27 mouse cellular contexts compared by ENCODE assay signal in genomic region chr8:12500291-12500690, GRCm38 (mm10).
DNase-seq lines count a peak whose midpoint lies in the region; ATAC-seq and TF ChIP-seq lines count a peak whose summit lies in the region.
"Had no signal": no experiment of that assay in that cellular context is flagged by ENCODE, and none has a peak within 500 bp of the region (broad histone marks: within the 10 kb centered on the region; RNA-seq: fewer than 3 reads in every experiment).

No protein-coding gene starts in this region.

- no peaks in the 10 kb centered on the region for H3K27me3 ChIP-seq in forebrain, embryonic 14.5 days (replicated peaks; ENCODE audit: control insufficient read depth, insufficient read depth, low read length)
- H3K27me3 ChIP-seq in forebrain, embryonic 15.5 days: no peaks in the 10 kb centered on the region
- H3K27me3 ChIP-seq in midbrain, embryonic 10.5 days (ENCODE audit: low read depth, poor library complexity, severe bottlenecking): peaks cover 79% of the 10 kb centered on the region
- H3K27me3 ChIP-seq in midbrain, embryonic 16.5 days (ENCODE audit: control insufficient read depth, insufficient read depth, low read depth, low read length): peaks cover 3% of the 10 kb centered on the region
- no peaks in the 10 kb centered on the region for H3K27me3 ChIP-seq in ES-Bruce4 (ENCODE audit: control insufficient read depth, insufficient read depth, low read length, poor library complexity, severe bottlenecking)

- H3K4me1 ChIP-seq in forebrain, embryonic 14.5 days (ENCODE audit: control insufficient read depth, insufficient read depth, low read length): peaks cover 33% of the 10 kb centered on the region
- H3K4me1 ChIP-seq in forebrain, embryonic 15.5 days: peaks cover 53% of the 10 kb centered on the region
- H3K4me1 ChIP-seq in midbrain, embryonic 10.5 days: peaks cover 93% of the 10 kb centered on the region
- H3K4me1 ChIP-seq in midbrain, embryonic 16.5 days (ENCODE audit: control insufficient read depth, insufficient read depth, low read length): peaks cover 10% of the 10 kb centered on the region
- peaks cover 16% of the 10 kb centered on the region for H3K4me1 ChIP-seq in ES-Bruce4 (ENCODE audit: control insufficient read depth, insufficient read depth, low read length)

- no peaks in the 10 kb centered on the region for H3K9me3 ChIP-seq in forebrain, embryonic 14.5 days (replicated peaks; ENCODE audit: control insufficient read depth, low read length)
- H3K9me3 ChIP-seq in forebrain, embryonic 15.5 days: no peaks in the 10 kb centered on the region
- no peaks in the 10 kb centered on the region for H3K9me3 ChIP-seq in midbrain, embryonic 10.5 days (replicated peaks)
- no peaks in the 10 kb centered on the region for H3K9me3 ChIP-seq in midbrain, embryonic 16.5 days (replicated peaks; ENCODE audit: control insufficient read depth, low read length, poor library complexity, severe bottlenecking)
- H3K9me3 ChIP-seq in ES-Bruce4 (replicated peaks; ENCODE audit: control insufficient read depth, insufficient read depth, low read length, poor library complexity, severe bottlenecking): no peaks in the 10 kb centered on the region
- H3K9me3 ChIP-seq: embryonic facial prominence, embryonic 12.5 days; embryonic facial prominence, embryonic 15.5 days; forebrain, embryonic 13.5 days; heart, embryonic 12.5 days; heart, embryonic 15.5 days; hindbrain, embryonic 15.5 days had no signal

- 35% methylated on average over 3 of the region's 3 CpGs for WGBS in forebrain, embryonic 14.5 days
- 40% methylated on average over 3 of the region's 3 CpGs for WGBS in forebrain, embryonic 15.5 days
- WGBS in midbrain, embryonic 10.5 days: 37% methylated on average over 3 of the region's 3 CpGs
- WGBS in midbrain, embryonic 16.5 days: 43% methylated on average over 3 of the region's 3 CpGs

- TF ChIP-seq CTCF in ES-Bruce4 (IDR thresholded peaks at IDR 0.05; ENCODE audit: low read depth, low read length): no peak

- peak; percentile 39 for DNase-seq in embryo, embryonic 10 days (ENCODE audit: low spot score)
- no peak for DNase-seq in embryo, embryonic 11 days
- DNase-seq in forebrain, embryonic 14.5 days (ENCODE audit: low spot score): no peak
- no peak for DNase-seq in midbrain, embryonic 10.5 days (ENCODE audit: low spot score)
- DNase-seq in adrenal gland, adult 18-20 months (ENCODE audit: low spot score in 2 of 2): no peak
- DNase-seq: adrenal gland, postnatal 10 days; adrenal gland, postnatal 36 days; B cell, adult 2 months; cerebellum, adult 11 months; cerebellum, adult 2 months; cerebellum, adult 9-11 months; cerebellum, postnatal 36 days; gastrocnemius, adult 2 months; gastrocnemius, postnatal 14 days; heart, adult 11 months; heart, postnatal 10 days; heart, postnatal 36 days had no signal

- no peak for ATAC-seq in forebrain, embryonic 14.5 days
- ATAC-seq in forebrain, embryonic 15.5 days (replicated peaks): no peak
- ATAC-seq in midbrain, embryonic 16.5 days: no peak
- ATAC-seq: forebrain, embryonic 13.5 days; intestine, postnatal 0 days had no signal

- H3K9ac ChIP-seq in forebrain, embryonic 14.5 days (ENCODE audit: low read length): no peak overlapping the region
- H3K9ac ChIP-seq in forebrain, embryonic 15.5 days (replicated peaks): no peak overlapping the region
- H3K9ac ChIP-seq in midbrain, embryonic 16.5 days (ENCODE audit: low read depth, low read length): no peak overlapping the region
- no peak overlapping the region for H3K9ac ChIP-seq in ES-Bruce4 (ENCODE audit: low read depth, poor library complexity, severe bottlenecking)
- H3K9ac ChIP-seq: embryonic facial prominence, embryonic 12.5 days; embryonic facial prominence, embryonic 15.5 days; forebrain, embryonic 13.5 days; heart, embryonic 12.5 days; heart, embryonic 15.5 days; hindbrain, embryonic 15.5 days had no signal

- H3K27ac ChIP-seq in forebrain, embryonic 14.5 days (ENCODE audit: low read depth, low read length): 0 out of 2 replicates have a peak overlapping the region, but pooled peaks have one; percentile 21
- H3K27ac ChIP-seq in forebrain, embryonic 15.5 days (replicated peaks): no peak overlapping the region
- peak overlapping the region; percentile 56 for H3K27ac ChIP-seq in midbrain, embryonic 10.5 days (replicated peaks)
- H3K27ac ChIP-seq in midbrain, embryonic 16.5 days (ENCODE audit: low read length): no peak overlapping the region
- H3K27ac ChIP-seq in ES-Bruce4 (ENCODE audit: insufficient read depth, low read length): peak overlapping the region; percentile 39; the same call in 1 of the 2 replicates
- H3K27ac ChIP-seq: embryonic facial prominence, embryonic 12.5 days; embryonic facial prominence, embryonic 15.5 days; forebrain, embryonic 13.5 days; gastrocnemius, adult 2 months; heart, embryonic 15.5 days; hindbrain, embryonic 15.5 days had no signal

- TF ChIP-seq EP300 in ES-Bruce4 (IDR thresholded peaks at IDR 0.05; ENCODE audit: insufficient read depth, low read depth, low read length): no peak

- H3K4me2 ChIP-seq in forebrain, embryonic 14.5 days (ENCODE audit: low read length): no peak overlapping the region
- no peak overlapping the region for H3K4me2 ChIP-seq in forebrain, embryonic 15.5 days (replicated peaks)
- no peak overlapping the region for H3K4me2 ChIP-seq in midbrain, embryonic 16.5 days (ENCODE audit: low read length)
- H3K4me2 ChIP-seq: embryonic facial prominence, embryonic 12.5 days; embryonic facial prominence, embryonic 15.5 days; forebrain, embryonic 13.5 days; heart, embryonic 12.5 days; heart, embryonic 15.5 days; hindbrain, embryonic 15.5 days had no signal

- H3K36me3 ChIP-seq in forebrain, embryonic 14.5 days (ENCODE audit: control insufficient read depth, insufficient read depth, low read length): no peaks in the 10 kb centered on the region
- H3K36me3 ChIP-seq in forebrain, embryonic 15.5 days: no peaks in the 10 kb centered on the region
- no peaks in the 10 kb centered on the region for H3K36me3 ChIP-seq in midbrain, embryonic 10.5 days
- no peaks in the 10 kb centered on the region for H3K36me3 ChIP-seq in midbrain, embryonic 16.5 days (ENCODE audit: control insufficient read depth, insufficient read depth, low read length)
- no peaks in the 10 kb centered on the region for H3K36me3 ChIP-seq in ES-Bruce4 (ENCODE audit: control insufficient read depth, insufficient read depth, low read length, poor library complexity, severe bottlenecking)
- H3K36me3 ChIP-seq: embryonic facial prominence, embryonic 12.5 days; embryonic facial prominence, embryonic 15.5 days; heart, embryonic 12.5 days; heart, embryonic 15.5 days; hindbrain, embryonic 15.5 days had no signal

- no peak for TF ChIP-seq POLR2A in ES-Bruce4 (IDR thresholded peaks at IDR 0.05; ENCODE audit: insufficient read depth, low read length)

- no peak overlapping the region for H3K4me3 ChIP-seq in forebrain, embryonic 14.5 days (ENCODE audit: low read depth, low read length)
- no peak overlapping the region for H3K4me3 ChIP-seq in forebrain, embryonic 15.5 days
- no peak overlapping the region for H3K4me3 ChIP-seq in midbrain, embryonic 10.5 days
- no peak overlapping the region for H3K4me3 ChIP-seq in midbrain, embryonic 16.5 days (ENCODE audit: low read depth, low read length)
- H3K4me3 ChIP-seq in ES-Bruce4 (ENCODE audit: low read depth, low read length): no peak overlapping the region
- H3K4me3 ChIP-seq: embryonic facial prominence, embryonic 12.5 days; embryonic facial prominence, embryonic 15.5 days; forebrain, embryonic 13.5 days; gastrocnemius, adult 2 months; heart, embryonic 12.5 days; heart, embryonic 15.5 days; hindbrain, embryonic 15.5 days had no signal

Comparison
In these comparisons a context has a peak if more than half of its experiments do, and no peak if none do; other contexts are left out.
1. H3K27ac ChIP-seq: peak in forebrain, embryonic 14.5 days (single experiment), midbrain, embryonic 10.5 days (single experiment) and ES-Bruce4 (single experiment); none in forebrain, embryonic 15.5 days (single experiment) and midbrain, embryonic 16.5 days (single experiment).